ENCODE assay signal across 8 mouse cellular contexts in the genomic region with DNA sequence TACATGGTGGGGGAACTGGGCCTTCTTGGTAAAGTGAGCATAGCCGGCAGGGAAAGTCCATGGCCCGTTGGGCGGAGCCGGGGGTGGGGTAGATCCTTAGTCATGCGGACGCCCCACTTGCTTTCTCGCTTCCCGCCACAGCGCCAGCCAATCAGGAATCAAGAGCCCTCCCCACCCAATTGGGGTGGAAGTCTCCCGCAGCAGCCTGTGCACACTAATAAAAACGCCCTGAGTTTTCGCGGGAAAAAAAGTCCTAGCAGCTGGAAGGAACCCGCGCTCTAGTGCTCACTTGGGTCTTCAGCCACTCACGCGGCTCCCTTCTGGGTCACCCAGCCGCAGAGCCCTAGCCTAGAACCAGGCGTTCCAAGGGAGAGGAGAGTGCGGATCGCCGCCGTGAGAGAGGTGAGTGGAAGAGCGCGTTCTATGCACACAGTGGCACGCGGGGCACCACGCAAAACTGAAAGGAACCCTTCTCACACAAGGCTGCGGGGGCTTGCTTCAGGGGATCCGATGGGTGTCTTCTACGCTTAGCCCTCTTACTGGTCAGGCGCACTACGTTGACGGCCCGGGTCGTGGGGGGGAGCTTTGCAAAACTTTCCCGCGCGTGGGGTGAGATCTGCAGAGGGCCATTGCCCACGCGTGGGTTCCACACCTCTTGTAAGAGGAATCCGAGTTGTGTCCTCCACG. TPM values are rescaled to one million over a fixed set of nuclear protein-coding genes. Genes with fewer than 3 reads are reported as not detected.
A peak's percentile ranks its signal among the peaks of the same experiment; 100 is the strongest.
DNase-seq lines count a peak whose midpoint lies in the region.

A gene (plus strand): TSS at position 162 of the 687 bp plus-strand sequence.

- H3K9me3 ChIP-seq in erythroblast, embryonic 14.5 days (ENCODE audit: control insufficient read depth, low read length) = no peaks in the 10 kb centered on the region

- peak within 1 kb of the TSS; percentile 74 for H3K4me3 ChIP-seq in erythroblast, embryonic 14.5 days (replicated peaks)

- H3K27me3 ChIP-seq in erythroblast, embryonic 14.5 days (ENCODE audit: control insufficient read depth) = peaks cover 8% of the 10 kb centered on the region

- intact Hi-C loops in heart, postnatal 14 days (cut with DNase I) = no loop called here

- H3K36me3 ChIP-seq in erythroblast, embryonic 14.5 days (ENCODE audit: control insufficient read depth) = peaks cover 41% of the 10 kb centered on the region

- peak; percentile 71 for DNase-seq in CD4-positive, CD25-positive, alpha-beta regulatory T cell, adult 2 months (ENCODE audit: low read depth, low spot score)
- peak; percentile 47 for DNase-seq in adipocyte (ENCODE audit: low spot score)
- peak; percentile 74 to 81 for DNase-seq in heart, postnatal 14 days
- DNase-seq in kidney, postnatal 4 days = peak; percentile 88 to 93
- peak; percentile 93 for DNase-seq in mesoderm, embryonic 11.5 days (ENCODE audit: low read depth, low spot score)
- DNase-seq in spleen, postnatal 14 days (ENCODE audit: low spot score in 2 of 2) = peak; percentile 72 to 75
- no peak for DNase-seq in left cerebral cortex, adult 18-20 months (ENCODE audit: low spot score in 2 of 2)

- H3K4me1 ChIP-seq in erythroblast, embryonic 14.5 days (ENCODE audit: control insufficient read depth) = peaks cover 60% of the 10 kb centered on the region

RNA-seq across cellular contexts. Expression of the gene that starts here (rescaled TPM):
- polyA plus RNA-seq in erythroblast, embryonic 14.5 days (2012) = 30.4 and 30.5 TPM in 2 replicates
- 10 to 100 TPM in 1 of 2 experiments, 1 to 10 TPM in 1; 4.8 to 12.2 TPM for total RNA-seq in heart, postnatal 14 days (2021)
- 1 to 10 TPM in 1 of 2 experiments, under 1 TPM in 1; 0.35 to 1.1 TPM for total RNA-seq in left cerebral cortex, adult 18-20 months (2021)

Comparison
In these comparisons a context has a peak if more than half of its experiments do, and no peak if none do; other contexts are left out.
1. DNase-seq: peak in CD4-positive, CD25-positive, alpha-beta regulatory T cell, adult 2 months (single experiment), adipocyte (single experiment), heart, postnatal 14 days (2 of 2), kidney, postnatal 4 days (2 of 2), mesoderm, embryonic 11.5 days (single experiment) and spleen, postnatal 14 days (2 of 2); none in left cerebral cortex, adult 18-20 months (0 of 2).